Mouse (Mus musculus): ENCODE measurements around the gene Hoxb5.

Hoxb5 gene

DNA sequence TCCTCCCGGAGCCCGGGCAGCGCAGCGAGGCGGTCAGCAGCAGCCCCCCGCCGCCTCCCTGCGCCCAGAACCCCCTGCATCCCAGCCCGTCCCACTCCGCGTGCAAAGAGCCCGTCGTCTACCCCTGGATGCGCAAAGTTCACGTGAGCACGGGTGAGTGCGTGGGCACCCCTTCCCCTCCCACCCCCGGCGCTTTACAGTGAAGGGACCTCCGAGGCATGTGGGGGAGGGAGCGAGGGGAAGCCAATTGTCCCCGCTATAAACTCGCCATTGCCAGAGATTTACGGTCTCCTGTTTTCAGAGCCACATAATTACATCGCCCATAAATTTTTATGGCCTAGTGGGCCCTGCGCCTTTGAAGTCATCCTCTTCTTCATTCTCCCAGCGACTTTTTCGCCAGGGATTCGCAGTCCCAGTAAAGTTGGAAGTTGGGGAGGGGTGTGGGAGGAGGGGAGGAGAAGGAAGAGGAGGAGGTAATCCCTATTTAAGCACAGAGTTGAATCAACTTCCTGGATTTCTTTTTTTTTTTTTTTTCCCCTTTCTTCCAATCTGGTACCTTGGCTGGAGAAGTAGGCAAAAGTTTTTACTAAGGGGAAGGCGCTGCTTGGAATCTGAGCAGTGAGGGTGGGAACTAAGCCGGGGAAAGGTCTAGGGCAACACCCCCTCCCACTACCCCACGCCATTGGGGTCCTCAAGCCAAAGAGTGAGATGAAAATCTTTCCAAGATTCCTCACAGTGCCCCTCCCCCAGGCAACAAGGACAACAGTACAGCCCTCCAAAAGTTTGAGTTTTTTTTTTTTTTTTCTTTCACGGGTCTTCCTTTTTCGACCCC lies 16.2 kb downstream of the Hoxb5 start:
- no peak for DNase-seq (ENCODE audit: low spot score in 2 of 2)

DNA sequence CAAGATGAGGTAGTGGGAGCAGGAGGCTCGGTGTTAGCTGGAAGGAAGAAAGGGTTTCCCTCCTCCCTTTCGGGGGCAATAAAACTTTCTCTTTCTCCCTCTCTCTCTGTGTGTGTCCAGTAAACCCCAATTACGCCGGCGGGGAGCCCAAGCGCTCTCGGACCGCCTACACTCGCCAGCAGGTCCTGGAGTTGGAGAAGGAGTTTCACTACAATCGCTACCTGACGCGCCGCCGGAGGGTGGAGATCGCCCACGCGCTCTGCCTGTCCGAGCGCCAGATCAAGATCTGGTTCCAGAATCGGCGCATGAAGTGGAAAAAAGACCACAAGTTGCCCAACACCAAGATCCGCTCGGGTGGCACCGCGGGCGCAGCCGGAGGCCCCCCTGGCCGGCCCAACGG lies 16.8 kb downstream of the Hoxb5 start:
- DNase-seq (ENCODE audit: low spot score in 2 of 2) = no peak

DNA sequence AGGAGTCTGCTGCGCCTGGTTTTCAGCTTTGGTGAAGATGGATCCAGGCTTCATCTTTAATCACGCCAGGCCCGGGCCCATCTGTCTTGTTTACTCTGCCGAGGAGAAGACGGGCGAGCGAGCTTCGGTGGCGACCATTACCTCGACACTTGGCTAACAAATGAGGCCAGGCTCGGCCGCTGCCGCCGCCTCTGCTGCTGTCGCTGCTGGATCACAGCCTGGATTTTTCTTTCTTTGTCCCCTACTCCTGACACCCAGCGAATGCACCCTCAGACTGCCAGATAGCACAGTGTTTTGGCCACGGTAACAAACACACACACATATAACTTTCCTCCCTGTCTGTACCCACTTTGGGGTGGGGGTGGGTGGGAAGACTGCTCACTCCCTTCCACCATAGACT lies 17.6 kb downstream of the Hoxb5 start:
- DNase-seq (ENCODE audit: low spot score in 2 of 2) = no peak

DNA sequence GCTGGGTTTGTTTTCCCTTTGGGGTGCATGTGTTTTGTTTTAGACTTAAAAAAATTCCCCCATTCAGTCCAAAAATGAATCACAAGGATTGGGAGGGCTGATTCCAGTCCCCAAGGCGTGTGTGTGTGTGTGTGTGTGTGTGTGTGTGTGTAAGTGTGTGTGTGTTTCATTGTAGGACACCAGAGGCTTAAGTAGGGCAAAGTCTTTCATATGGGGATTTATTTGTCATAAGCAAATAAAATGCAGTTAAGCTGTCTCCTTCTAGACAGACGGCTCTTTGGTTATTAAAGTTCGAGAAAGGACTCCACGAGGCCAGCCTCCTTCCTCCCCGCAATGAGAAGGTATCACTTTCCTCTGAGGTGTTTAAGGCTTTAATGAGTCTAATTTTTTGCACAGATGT lies 18.7 kb downstream of the Hoxb5 start:
- no peak for DNase-seq (ENCODE audit: low spot score in 2 of 2)

DNA sequence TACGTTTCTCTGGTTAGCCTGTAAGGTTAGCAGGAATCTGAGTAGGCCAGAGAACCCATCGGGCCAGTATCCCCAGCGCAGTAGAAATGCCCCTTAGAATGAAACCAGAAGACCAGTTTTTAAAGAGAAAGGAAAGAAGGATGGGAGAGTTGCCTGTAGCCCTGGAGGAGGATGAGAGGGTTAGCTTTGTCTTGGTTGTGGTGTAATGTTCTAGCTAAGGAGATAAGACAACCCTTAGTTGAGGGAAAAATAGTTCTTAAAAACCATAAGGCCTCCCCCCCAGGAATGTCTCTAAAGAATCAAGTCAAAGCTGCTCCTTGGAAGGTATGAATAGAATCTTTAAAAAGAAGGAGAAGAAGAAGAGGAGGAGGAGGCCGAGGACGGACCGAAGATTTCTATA lies 19.6 kb downstream of the Hoxb5 start:
- DNase-seq (ENCODE audit: low spot score in 2 of 2) = no peak

DNA sequence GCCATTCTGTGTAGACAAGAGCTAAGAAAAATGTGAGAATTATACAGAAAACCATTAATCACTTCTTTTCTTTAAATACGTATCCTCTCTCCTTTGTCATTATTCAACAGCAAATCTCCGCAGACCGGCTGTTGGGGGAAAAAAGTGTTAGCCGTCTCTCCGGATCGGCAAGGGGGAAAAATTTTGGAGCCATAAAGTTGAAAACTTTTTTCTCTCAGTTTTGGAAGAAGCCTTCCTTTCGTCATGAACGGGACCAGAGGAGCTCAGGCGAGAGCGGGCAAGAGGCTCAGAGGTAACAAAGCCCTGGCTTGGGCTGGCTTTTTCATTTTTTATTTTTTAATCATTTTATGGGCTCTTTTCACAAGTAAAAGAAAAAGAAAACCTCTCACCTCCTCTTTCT lies 20.0 kb downstream of the Hoxb5 start, which contains the start of gene Hoxb3:
Hoxb3 (plus strand) TSS at position 173 of the 400 bp plus-strand sequence.
- DNase-seq (ENCODE audit: low spot score in 2 of 2) = no peak

DNA sequence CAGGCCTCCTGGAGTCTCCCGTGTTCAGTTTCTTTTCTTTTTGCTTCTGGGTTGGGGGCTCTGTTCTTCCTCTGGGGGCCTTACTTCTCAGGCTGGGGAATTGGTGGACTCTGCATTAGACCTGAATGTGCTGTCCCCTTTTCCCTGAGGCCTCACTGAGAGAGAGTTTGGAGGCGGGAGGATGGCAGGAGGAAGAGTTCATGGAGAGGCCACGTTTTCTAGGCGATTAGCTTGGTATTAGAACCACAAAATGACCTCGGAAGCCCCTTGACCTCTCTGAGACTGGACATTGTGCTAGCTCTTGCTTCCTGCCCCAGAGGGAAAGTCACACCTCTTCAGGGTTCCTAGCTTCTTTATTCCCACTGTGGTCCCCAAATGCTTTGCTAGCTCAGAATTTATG lies 21.0 kb downstream of the Hoxb5 start:
- no peak for DNase-seq (ENCODE audit: low spot score in 2 of 2)

DNA sequence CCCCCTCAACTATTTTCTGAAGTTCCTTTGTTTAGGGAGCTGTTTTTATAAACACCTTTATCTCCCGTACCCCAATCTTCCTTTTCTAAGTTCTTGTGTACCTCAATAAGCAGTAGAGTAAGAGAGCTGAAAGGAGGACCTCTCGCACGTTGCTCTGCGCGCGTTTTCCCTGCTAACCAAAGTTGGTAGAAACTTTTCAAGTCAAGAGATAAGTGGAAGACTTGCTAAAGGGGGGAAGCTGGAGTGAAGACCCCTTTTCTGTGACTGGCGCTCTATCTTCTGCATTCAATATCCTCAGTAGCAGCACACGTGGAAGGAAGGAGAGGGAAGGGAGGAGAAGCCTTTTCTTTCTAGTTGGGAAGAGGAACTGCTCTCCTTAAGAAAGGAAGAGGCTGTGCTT lies 21.8 kb downstream of the Hoxb5 start:
- DNase-seq (ENCODE audit: low spot score in 2 of 2) = no peak

DNA sequence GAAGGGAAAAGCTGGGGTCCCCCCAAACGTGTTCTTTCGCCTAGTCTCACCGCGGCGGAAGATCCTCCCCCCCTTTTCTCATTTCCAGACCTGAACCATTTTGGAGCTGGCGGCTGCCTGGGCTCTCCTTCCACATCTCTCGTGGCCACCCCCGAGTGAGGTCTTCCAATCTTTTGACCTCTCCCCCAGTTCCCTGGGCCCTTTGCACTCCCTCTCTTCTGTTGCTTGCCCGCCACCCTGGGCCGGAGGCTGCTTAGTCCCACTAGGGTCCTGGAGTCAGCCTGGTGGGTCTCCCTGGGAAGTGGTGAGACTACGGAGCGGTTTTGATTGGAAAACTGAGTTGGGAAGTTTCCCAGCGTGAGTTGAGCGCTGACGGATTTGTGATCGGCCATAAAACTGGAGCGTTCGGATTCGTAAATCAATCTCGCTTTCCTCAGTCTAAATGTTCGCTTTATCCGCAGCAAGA lies 22.6 kb downstream of the Hoxb5 start:
- no peak for DNase-seq (ENCODE audit: low spot score in 2 of 2)

DNA sequence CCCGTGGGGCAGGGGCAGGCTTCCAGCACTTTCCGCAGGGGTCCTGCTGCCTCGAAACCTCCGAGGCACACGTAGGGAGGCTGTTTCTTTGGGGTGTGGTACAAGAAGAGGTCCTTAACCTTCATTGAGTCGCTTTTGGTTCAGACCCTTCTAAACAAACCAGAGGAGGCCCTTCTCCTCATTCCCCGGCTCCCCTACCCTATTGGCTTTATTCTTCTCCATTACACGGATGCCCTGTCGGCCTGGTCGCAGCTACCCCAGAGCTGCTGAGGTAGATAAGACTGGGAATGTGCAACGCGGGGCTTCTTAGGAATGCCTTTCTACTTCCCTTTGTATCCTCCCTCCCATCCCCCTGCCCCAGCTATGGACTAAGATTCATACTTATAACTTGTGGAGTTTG lies 23.6 kb downstream of the Hoxb5 start:
- no peak for DNase-seq (ENCODE audit: low spot score in 2 of 2)

DNA sequence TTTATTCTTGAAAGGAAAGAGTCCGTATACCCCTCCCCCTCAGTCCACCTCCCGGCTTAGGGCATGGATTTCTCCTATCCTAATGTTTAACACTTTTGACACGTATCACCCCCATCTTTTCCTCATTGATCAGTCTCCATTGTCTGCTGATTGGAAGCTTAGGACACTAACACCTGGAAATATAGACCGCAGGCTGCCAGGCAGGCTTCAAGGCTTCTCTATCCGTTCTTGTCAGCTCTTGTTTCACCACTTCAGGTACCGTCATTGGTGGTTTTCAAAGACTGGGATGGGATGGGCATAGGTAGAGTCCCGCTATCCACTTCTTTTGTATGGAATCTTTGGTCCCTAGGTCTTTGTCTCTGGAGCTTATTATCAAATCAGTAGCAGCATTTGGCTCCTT lies 24.0 kb downstream of the Hoxb5 start:
- no peak for DNase-seq (ENCODE audit: low spot score in 2 of 2)

DNA sequence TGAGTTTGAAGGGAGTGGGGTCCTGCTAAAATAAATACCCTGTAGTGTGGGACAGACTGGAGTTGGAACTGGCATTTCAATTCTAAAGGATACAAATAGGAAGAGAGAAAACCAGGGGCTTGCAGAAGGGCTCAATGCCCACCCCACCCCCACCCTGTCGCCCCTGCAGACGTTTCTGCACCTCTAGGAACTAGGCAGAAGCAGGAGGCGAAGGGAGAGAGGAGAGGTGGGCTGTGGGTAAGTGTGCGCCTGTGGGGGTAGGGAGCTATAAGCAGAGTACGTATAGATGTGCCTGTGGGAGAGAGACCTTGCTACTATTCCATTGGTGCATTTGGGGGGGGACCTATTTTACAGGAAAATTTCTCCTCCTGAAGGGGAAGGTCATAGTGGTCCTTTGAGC lies 24.6 kb downstream of the Hoxb5 start:
- no peak for DNase-seq (ENCODE audit: low spot score in 2 of 2)

DNA sequence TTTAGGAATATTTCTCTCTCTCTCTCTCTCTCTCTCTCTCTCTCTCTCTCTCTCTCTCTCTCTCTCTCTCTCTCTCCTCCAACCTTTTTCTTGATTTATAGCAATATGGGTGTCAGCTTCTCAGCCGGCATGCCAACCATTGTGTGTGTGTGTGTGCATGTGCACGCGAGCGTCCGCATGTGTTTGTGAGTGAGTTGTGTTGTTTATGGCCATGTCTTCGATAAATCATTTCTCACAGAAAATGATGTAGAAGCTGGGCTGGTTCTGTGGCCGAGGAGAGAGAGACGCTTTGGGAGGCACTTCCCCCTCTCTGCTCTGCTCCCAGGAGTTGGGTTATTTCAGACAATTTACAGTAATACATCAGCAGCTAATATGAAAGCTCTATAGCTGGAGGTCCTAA lies 25.5 kb downstream of the Hoxb5 start:
- DNase-seq (ENCODE audit: low spot score in 2 of 2) = no peak

DNA sequence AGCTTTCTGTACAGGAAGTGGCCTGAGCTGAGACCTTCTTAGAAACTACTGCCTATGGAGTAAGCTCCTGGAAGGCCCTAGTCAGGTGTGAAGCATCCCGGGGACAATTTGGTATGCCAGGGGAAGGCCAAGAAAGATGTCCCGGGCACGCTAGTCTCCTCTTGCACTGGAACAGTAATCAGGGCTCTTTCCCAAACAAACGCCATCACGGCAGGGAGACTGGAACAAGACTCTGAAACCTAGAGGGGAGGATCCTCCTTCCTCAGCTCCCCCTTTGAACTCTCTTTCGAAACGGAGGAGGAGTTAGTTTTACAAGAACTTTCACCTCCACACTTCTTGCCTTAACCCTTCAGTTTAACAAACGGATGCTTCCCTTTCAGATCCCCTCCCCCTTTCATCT lies 29.0 kb downstream of the Hoxb5 start:
- no peak for DNase-seq (ENCODE audit: low spot score in 2 of 2)

DNA sequence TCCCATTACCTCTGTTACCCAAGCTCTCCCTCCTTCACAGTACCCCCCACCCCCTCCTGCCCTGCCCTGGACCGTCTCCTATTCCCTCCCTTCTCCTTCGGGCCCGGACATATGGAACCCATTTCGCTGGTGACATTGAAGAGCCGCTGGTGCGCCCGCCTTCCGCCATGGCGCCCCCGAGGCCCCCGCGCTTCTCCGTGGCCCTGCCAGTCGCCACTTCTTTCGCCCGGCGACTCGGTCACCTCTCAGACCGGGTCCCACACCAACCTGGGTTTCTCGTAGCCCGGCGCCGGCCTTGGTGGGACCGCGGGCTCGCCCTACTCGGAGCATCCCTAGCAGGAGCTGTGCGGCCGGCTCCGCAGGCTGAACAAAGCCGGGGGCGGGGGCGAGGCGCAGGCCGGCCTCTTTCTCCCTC lies 29.5 kb downstream of the Hoxb5 start:
- no peak for DNase-seq (ENCODE audit: low spot score in 2 of 2)

DNA sequence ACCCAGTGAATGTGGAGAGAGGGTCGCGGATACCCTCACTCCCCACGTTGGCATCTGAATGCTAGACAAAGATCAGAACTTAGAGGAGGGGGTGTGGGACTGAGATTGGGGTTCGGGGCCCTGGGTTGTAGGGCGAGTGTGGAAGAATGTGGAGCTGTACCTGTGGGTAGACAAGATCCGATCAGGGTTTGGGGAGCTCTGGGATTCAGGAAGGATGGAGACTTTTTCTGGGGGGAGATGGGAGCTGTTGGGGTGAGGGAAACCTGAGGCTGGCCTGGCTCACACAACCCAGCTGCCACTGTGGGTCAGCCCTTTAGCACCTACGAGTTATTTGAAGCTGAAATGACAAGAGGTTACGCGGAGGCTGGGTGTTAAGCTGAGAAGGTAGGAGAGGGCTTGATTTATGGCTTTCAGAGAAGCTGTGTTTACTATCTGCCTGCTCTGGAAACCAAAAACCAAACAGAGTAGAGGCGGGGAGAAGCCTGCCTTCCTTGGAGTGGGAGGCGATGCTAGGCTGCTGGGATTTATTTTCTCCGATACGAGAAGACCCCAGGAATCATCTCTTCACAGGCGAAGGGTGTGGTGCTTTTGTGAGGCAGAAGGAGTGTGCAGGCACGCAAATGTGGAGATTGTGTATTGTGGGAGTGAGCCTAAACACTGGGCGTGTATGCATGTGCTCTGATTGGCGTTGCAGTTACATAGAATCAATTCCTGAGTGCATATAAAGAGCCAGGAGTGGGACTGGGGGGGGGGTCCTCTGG lies 30.3 kb downstream of the Hoxb5 start:
- DNase-seq (ENCODE audit: low spot score in 2 of 2) = no peak

DNA sequence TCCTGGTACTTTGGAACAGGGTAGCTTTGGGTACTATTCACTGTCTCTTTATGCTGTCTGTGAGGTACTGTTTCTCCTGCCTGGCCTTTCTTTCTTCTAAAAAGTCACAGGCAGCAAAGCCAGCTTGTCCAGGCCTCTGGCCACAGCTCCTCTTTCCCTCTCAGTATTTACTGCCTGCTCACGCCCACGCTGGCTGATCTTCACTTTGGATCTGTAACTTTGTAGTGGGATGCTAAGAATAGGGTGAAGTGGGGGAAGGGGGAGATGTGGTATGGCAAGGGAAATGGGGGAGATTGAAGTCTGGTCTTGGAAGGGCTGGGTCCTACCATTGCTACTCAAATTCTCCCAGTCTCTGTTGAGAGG lies 30.8 kb downstream of the Hoxb5 start:
- DNase-seq (ENCODE audit: low spot score in 2 of 2) = no peak

DNA sequence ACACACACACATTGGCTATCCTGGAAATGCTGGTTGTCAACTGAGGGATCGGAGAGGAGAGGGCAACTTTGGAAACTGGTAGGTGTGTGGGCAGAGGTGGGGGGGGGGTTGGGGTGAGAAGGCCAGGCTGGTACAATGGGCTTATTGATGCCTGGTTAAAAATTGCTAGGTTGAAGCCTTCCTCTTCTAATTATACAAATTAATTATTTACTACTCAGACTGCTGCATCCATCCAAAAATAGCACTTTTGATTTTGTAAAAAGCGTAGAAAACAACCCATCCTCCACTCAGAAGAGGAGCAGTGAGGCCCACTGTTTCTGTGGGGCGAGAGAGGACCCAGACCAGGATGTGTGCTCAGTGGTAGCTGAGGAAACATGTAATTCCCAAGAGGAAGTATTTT lies 31.9 kb downstream of the Hoxb5 start:
- no peak for DNase-seq (ENCODE audit: low spot score in 2 of 2)

DNA sequence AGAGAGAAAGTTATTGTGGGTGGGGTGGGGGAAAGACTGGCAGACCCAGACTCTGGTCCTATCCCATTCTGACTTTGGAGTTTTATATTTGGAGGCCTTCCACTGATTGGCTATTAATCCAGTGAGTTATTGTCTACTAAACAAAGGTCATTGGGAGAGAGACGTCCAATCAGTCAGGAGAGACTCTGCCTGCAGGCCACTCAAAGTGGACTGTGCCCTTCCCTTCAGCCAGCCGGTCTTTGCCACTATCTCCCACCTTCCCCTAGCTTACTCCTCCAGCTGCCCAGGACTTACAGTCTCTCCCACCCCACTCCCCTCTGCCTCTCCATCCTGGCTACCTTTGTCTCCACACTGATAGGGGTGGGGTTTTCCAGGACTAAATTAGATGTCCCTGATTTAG lies 33.5 kb downstream of the Hoxb5 start:
- DNase-seq (ENCODE audit: low spot score in 2 of 2) = no peak

DNA sequence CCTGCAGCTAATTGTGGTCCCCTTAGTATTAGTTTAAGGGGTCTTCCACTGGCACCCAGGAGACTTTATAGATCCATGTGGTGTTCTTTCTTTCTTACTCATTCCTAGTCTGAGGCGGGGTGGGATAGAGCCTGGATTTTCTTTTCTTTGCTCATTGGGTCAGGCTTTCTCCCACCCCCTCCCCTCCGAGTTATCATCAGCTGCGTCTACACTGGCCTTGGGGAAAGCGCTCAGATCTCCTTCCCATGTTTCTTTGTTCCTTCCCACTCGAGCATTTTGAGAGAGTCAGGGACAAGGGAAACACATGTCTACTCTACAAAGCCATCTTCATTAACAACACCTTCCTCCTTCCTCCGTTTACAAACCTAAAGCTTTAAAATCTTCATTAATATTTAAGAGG lies 33.9 kb downstream of the Hoxb5 start:
- DNase-seq (ENCODE audit: low spot score in 2 of 2) = no peak

DNA sequence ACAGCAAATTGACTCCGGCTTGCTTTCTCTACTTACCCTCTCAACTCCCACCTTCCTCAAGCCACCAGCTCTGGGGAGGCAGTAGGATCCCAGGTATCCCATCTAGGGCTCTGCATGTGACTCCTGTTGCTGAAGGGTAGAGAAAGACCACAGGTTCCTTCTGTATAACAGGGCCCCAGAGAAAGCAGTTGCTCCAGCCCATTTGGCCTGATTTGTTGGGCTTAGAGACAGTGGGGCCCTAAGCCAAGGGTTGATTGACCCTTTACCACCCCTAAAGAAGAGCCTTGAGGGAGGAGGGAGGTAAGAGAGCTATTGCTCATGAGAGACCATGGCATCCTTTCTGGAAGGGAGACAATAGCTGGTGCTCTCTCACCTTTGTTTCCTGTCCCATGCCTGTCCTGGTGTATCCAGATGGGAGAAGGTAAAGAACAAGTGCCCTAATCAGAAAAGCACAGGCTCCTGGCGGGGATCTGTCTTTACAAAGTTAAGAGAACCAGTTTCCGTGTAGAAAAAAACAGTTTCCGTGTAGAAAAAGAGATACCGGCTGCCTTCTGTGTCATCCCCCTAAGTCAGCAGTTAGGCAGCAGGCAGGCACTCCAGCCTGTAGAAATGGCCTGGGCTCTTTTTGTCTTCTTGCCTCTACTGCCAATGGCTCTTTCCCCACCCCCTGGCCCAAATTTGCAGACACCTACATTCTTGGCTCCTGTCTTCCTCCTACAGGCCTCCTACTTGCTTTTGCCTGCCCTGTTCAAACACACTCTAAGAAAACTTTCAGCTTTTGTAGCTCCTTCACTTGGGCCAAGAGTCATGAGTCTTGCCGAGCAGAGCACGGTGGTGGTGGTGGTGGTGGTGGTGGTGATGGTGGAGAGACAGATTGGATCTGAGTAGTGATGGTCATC lies 36.1 kb downstream of the Hoxb5 start:
- DNase-seq (ENCODE audit: low spot score in 2 of 2) = no peak

DNA sequence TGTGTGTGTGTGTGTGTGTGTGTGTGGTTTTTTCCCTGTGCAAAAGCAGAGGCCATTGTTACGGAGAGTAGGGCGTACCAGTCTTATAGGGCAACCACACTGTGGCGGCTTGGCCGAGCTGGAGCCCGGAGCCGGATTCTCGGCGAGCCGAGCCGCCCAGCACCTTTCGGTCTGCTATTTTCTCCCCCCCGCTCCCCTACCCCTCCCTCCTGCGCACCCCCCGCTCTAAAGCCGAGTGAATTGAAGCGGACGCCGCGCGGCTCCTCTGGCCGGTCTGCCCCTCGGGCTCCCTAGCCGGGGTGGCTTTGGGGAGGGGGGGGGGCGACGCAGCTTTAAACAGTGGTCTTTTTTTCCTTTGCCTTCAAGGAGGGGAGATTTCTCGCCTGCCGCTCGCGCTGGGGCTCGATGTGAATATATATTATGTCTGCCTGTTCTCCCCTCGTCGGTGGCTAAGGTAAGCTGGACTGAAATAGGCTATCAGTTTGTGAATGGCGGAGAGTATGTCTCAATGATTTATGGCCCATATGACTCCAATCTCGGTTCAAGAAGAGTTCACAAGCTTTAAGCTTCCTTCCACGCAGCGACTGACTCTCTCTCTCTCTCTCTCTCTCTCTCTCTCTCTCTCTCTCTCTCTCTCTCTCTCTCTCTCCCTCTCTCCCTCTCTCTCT lies 37.7 kb downstream of the Hoxb5 start:
- DNase-seq (ENCODE audit: low spot score in 2 of 2) = no peak

All from cerebellum, postnatal 4 days (tissue).